In the genomic region with DNA sequence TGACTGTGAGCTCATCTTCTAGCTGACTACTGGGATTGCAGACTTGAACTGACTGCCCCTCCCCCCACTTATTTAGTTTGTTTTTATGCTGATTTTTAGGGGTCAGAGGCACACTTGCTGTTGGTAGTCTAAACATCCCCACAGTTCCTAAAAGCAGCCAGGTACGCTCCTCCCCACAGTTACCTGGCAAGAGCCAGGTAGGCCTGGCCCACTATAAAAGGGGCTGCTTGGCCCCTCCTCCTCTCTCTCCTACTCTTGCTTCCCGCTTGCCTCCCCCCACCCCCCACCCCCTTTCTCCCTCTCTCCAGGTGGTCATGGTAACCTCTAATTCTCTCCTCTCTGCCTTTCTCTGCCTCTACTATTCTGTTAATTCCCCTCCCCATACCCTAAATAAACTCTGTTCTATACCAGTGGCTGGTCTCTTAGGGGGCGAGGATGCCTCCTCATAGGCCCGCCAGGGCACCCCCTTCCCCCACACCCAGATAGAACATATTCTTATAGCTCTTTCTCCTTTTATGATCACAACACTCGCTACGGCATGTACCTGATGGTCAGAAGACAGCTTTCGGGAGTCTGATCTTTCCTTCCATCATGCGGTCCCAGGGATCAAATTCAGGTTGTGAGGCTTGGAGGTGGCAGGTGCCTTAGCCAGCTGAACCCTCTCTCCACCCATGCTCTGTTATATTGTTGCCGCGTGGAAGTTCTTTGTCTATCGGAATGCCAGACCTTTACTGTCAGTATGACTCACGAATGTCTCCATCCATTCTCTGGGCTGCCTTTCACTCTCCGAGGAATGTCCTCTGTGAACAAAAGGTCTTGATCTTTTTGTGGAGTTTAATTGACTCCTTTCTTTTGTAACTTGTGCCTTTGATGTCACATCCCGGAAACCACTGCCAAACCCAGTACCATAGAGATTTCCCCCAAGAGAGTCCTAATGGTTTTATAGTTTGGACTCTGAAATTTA, we compare ENCODE assay signal across 11 mouse cellular contexts. TPM values are rescaled to one million over a fixed set of nuclear protein-coding genes. Genes with fewer than 3 reads are reported as not detected.
DNase-seq lines count a peak whose midpoint lies in the region; ATAC-seq and TF ChIP-seq lines count a peak whose summit lies in the region.
"Had no signal": no experiment of that assay in that cellular context is flagged by ENCODE, and none has a peak within 500 bp of the region (broad histone marks: within the 10 kb centered on the region; RNA-seq: fewer than 3 reads in every experiment).

No protein-coding gene starts in this region.

- no peaks in the 10 kb centered on the region for H3K9me3 ChIP-seq in heart, embryonic 12.5 days (replicated peaks)
- H3K9me3 ChIP-seq in hindbrain, embryonic 12.5 days (replicated peaks): no peaks in the 10 kb centered on the region
- no peaks in the 10 kb centered on the region for H3K9me3 ChIP-seq in midbrain, postnatal 0 days (ENCODE audit: low read length)
- H3K9me3 ChIP-seq: liver, embryonic 13.5 days had no signal

- H3K4me3 ChIP-seq in heart, embryonic 12.5 days: no peak overlapping the region
- no peak overlapping the region for H3K4me3 ChIP-seq in cortical plate, adult 2 months (ENCODE audit: insufficient read depth, low read length)
- no peak overlapping the region for H3K4me3 ChIP-seq in hindbrain, embryonic 12.5 days
- H3K4me3 ChIP-seq in midbrain, postnatal 0 days (ENCODE audit: low read depth, low read length): peak overlapping the region; percentile 19; the same call in 1 of the 2 replicates
- H3K4me3 ChIP-seq: liver, embryonic 13.5 days had no signal

- TF ChIP-seq POLR2A in cortical plate, adult 2 months (IDR thresholded peaks at IDR 0.05; ENCODE audit: extremely low read depth, insufficient read depth, low read length): no peak

- TF ChIP-seq CTCF in cortical plate, adult 2 months (IDR thresholded peaks at IDR 0.05; ENCODE audit: extremely low read depth, insufficient read depth, low read length): no peak
- TF ChIP-seq CTCF in midbrain, postnatal 0 days (IDR thresholded peaks at IDR 0.05): no peak

- H3K4me2 ChIP-seq in heart, embryonic 12.5 days: peak overlapping the region; percentile 5; the same call in 1 of the 2 replicates
- H3K4me2 ChIP-seq in hindbrain, embryonic 12.5 days (replicated peaks): peak overlapping the region; percentile 26; the same call in 1 of the 2 replicates
- H3K4me2 ChIP-seq in midbrain, postnatal 0 days (ENCODE audit: low read depth, low read length, poor library complexity, severe bottlenecking): peak overlapping the region; percentile 41
- H3K4me2 ChIP-seq: liver, embryonic 13.5 days had no signal

- H3K27me3 ChIP-seq in heart, embryonic 12.5 days (replicated peaks): no peaks in the 10 kb centered on the region
- no peaks in the 10 kb centered on the region for H3K27me3 ChIP-seq in hindbrain, embryonic 12.5 days
- no peaks in the 10 kb centered on the region for H3K27me3 ChIP-seq in midbrain, postnatal 0 days (ENCODE audit: insufficient read depth, low read length)
- H3K27me3 ChIP-seq: liver, embryonic 13.5 days had no signal

- WGBS in heart, embryonic 12.5 days: 45% methylated on average over 14 of the region's 14 CpGs
- WGBS in hindbrain, embryonic 12.5 days: 20% methylated on average over 14 of the region's 14 CpGs
- WGBS in midbrain, postnatal 0 days: 16% methylated on average over 14 of the region's 14 CpGs

- DNase-seq in heart, adult 9 months (ENCODE audit: low spot score in 2 of 2): no peak
- DNase-seq in midbrain, postnatal 0 days (ENCODE audit: low spot score): no peak
- no peak for DNase-seq in right cerebral cortex, postnatal 36 days (ENCODE audit: low spot score in 2 of 2)
- DNase-seq in cerebellum, postnatal 36 days: no peak
- no peak for DNase-seq in c-Kit-positive CD71-positive TER-119-positive erythroid progenitor cells, embryonic 14.5 days (ENCODE audit: low spot score)
- DNase-seq: cerebellum, adult 11 months; heart, postnatal 14 days; liver, embryonic 13.5 days had no signal

- no peak for ATAC-seq in heart, embryonic 12.5 days (ENCODE audit: insufficient number of reproducible peaks, low FRiP score)
- ATAC-seq in hindbrain, embryonic 12.5 days (ENCODE audit: low FRiP score): no peak
- ATAC-seq in midbrain, postnatal 0 days (ENCODE audit: low FRiP score): peak; percentile 31; the same call in 1 of the 2 replicates

- H3K27ac ChIP-seq in heart, embryonic 12.5 days (ENCODE audit: poor library complexity, severe bottlenecking): no peak overlapping the region
- H3K27ac ChIP-seq in cortical plate, adult 2 months (ENCODE audit: insufficient read depth, low read length): 0 out of 2 replicates have a peak overlapping the region, but pooled peaks have one; percentile 29
- H3K27ac ChIP-seq in hindbrain, embryonic 12.5 days: no peak overlapping the region
- H3K27ac ChIP-seq in midbrain, postnatal 0 days (ENCODE audit: low read depth, low read length): peak overlapping the region; percentile 47; the same call in 1 of the 2 replicates
- H3K27ac ChIP-seq: liver, embryonic 13.5 days had no signal

- H3K36me3 ChIP-seq in heart, embryonic 12.5 days: peaks cover 24% of the 10 kb centered on the region
- peaks cover 22% of the 10 kb centered on the region for H3K36me3 ChIP-seq in hindbrain, embryonic 12.5 days
- peaks cover 6% of the 10 kb centered on the region for H3K36me3 ChIP-seq in midbrain, postnatal 0 days (ENCODE audit: insufficient read depth, low read length)

- H3K9ac ChIP-seq in heart, embryonic 12.5 days: peak overlapping the region; percentile 5; the same call in 1 of the 2 replicates
- no peak overlapping the region for H3K9ac ChIP-seq in hindbrain, embryonic 12.5 days
- peak overlapping the region; percentile 44; the same call in 1 of the 2 replicates for H3K9ac ChIP-seq in midbrain, postnatal 0 days (replicated peaks; ENCODE audit: low read length, poor library complexity, severe bottlenecking)
- H3K9ac ChIP-seq: liver, embryonic 13.5 days had no signal

- H3K4me1 ChIP-seq in heart, embryonic 12.5 days (replicated peaks): peaks cover 58% of the 10 kb centered on the region
- H3K4me1 ChIP-seq in cortical plate, adult 2 months (ENCODE audit: control insufficient read depth, insufficient read depth, low read length): peaks cover 4% of the 10 kb centered on the region; the same call in 1 of the 2 replicates
- peaks cover 24% of the 10 kb centered on the region for H3K4me1 ChIP-seq in hindbrain, embryonic 12.5 days
- H3K4me1 ChIP-seq in midbrain, postnatal 0 days (ENCODE audit: insufficient read depth, low read length): peaks cover 9% of the 10 kb centered on the region; the same call in 1 of the 2 replicates

RNA-seq across cellular contexts. Expression of a gene that starts 8.7 kb away (rescaled TPM):
- 53.5 and 56.4 TPM in 2 replicates for polyA plus RNA-seq in heart, embryonic 12.5 days (2016; fragmentation: Nextera tagmentation; extraction: Ambion mirVana)
- polyA plus RNA-seq in cortical plate, adult 2 months (2012; rRNA removed): 101 and 108 TPM in 2 replicates
- 72.4 and 73.9 TPM in 2 replicates for polyA plus RNA-seq in hindbrain, embryonic 12.5 days (2016; fragmentation: Nextera tagmentation; extraction: Ambion mirVana)
- 70.8 and 70.9 TPM in 2 replicates for total RNA-seq in midbrain, postnatal 0 days (2014; rRNA removed)
- 129 and 132 TPM in 2 replicates for polyA plus RNA-seq in midbrain, postnatal 0 days (2015; fragmentation: Nextera tagmentation; extraction: Ambion mirVana)

RNA-seq across cellular contexts. Expression of a gene that starts 28.8 kb away (rescaled TPM):
- not detected in 2 replicates for polyA plus RNA-seq in heart, embryonic 12.5 days (2016; fragmentation: Nextera tagmentation; extraction: Ambion mirVana)
- 0.53 TPM in 1 of 2 replicates, not detected in the other for polyA plus RNA-seq in cortical plate, adult 2 months (2012; rRNA removed)
- polyA plus RNA-seq in hindbrain, embryonic 12.5 days (2016; fragmentation: Nextera tagmentation; extraction: Ambion mirVana): 0.46 and 2.8 TPM in 2 replicates
- 1.3 and 3.0 TPM in 2 replicates for total RNA-seq in midbrain, postnatal 0 days (2014; rRNA removed)
- 5.0 and 7.6 TPM in 2 replicates for polyA plus RNA-seq in midbrain, postnatal 0 days (2015; fragmentation: Nextera tagmentation; extraction: Ambion mirVana)
- total RNA-seq: heart, postnatal 14 days had no signal
- polyA plus RNA-seq: liver, embryonic 13.5 days had no signal

RNA-seq across cellular contexts. Expression of a gene that starts 42.2 kb away (rescaled TPM):
- 10.9 and 13.4 TPM in 2 replicates for polyA plus RNA-seq in heart, embryonic 12.5 days (2016; fragmentation: Nextera tagmentation; extraction: Ambion mirVana)
- polyA plus RNA-seq in cortical plate, adult 2 months (2012; rRNA removed): 83.8 and 95.0 TPM in 2 replicates
- polyA plus RNA-seq in hindbrain, embryonic 12.5 days (2016; fragmentation: Nextera tagmentation; extraction: Ambion mirVana): 33.6 and 35.1 TPM in 2 replicates
- total RNA-seq in midbrain, postnatal 0 days (2014; rRNA removed): 129 and 137 TPM in 2 replicates
- 26.1 and 26.6 TPM in 2 replicates for polyA plus RNA-seq in midbrain, postnatal 0 days (2015; fragmentation: Nextera tagmentation; extraction: Ambion mirVana)

Comparison
In these comparisons a context has a peak if more than half of its experiments do, and no peak if none do; other contexts are left out.
1. H3K27ac ChIP-seq: peak in cortical plate, adult 2 months (single experiment) and midbrain, postnatal 0 days (single experiment); none in heart, embryonic 12.5 days (single experiment) and hindbrain, embryonic 12.5 days (single experiment).
2. Peak in every context shown above with its lines, with median percentiles within 50 percentile points of each other: H3K4me2 ChIP-seq.